Mouse (Mus musculus) limb, embryonic 13.5 days (tissue): ENCODE data around the gene Slc24a4. TPM values are rescaled to one million over a fixed set of nuclear protein-coding genes. Genes with fewer than 3 reads are reported as not detected.
A peak's percentile ranks its signal among the peaks of the same experiment; 100 is the strongest.

Experiments
- ATAC-seq: fragments of 200-750 bp; cut with Nextera tagmentation; 2 replicates; pipeline ENCODE4 v1.8.0; 2017; ENCODE audit warnings: low read depth, moderate number of reproducible peaks, moderate TSS enrichment; ENCODE audit not compliant: low FRiP score
- H3K27ac ChIP-seq: fragments of 300-500 bp; sonication (generic); 2 replicates; pipeline ENCODE4 v1.5.1; 2015; ENCODE audit warnings: inconsistent platforms, mild to moderate bottlenecking, moderate library complexity
- H3K27me3 ChIP-seq: fragments of 300-500 bp; sonication (generic); 2 replicates; pipeline ENCODE4 v1.6.1; 2015; ENCODE audit warnings: mild to moderate bottlenecking, inconsistent platforms
- H3K36me3 ChIP-seq: fragments of 300-500 bp; sonication (generic); 2 replicates; pipeline ENCODE4 v1.6.1; 2015; ENCODE audit warnings: inconsistent platforms, mild to moderate bottlenecking, moderate library complexity
- H3K4me1 ChIP-seq: fragments of 300-500 bp; sonication (generic); 2 replicates; pipeline ENCODE4 v1.6.1; 2015; ENCODE audit warnings: inconsistent platforms
- H3K4me2 ChIP-seq: fragments of 300-500 bp; sonication (generic); replicated peaks from 2 replicates; pipeline ENCODE4 v1.6.1; 2015; ENCODE audit warnings: inconsistent platforms, mild to moderate bottlenecking, moderate library complexity
- H3K4me3 ChIP-seq: fragments of 300-500 bp; sonication (generic); 2 replicates; pipeline ENCODE4 v1.5.1; 2015; ENCODE audit warnings: moderate library complexity, mild to moderate bottlenecking, inconsistent platforms
- H3K9ac ChIP-seq: fragments of 300-500 bp; sonication (generic); 2 replicates; pipeline ENCODE4 v1.6.1; 2015; ENCODE audit warnings: mild to moderate bottlenecking, inconsistent platforms
- H3K9me3 ChIP-seq: fragments of 300-500 bp; sonication (generic); 2 replicates; pipeline ENCODE4 v1.6.1; 2016; ENCODE audit warnings: inconsistent platforms
- WGBS: fragments of 180-500 bp; shearing (Covaris S2); methylation state at CpG from one replicate; pipeline ENCODE4 v1.1.7; 2015; 5-methylcytosine and 5-hydroxymethylcytosine counted together
- polyA plus RNA-seq: library from polyadenylated mRNA; unstranded; fragments of >200 nt; fragmentation: Nextera tagmentation; extraction: Ambion mirVana; gene quantifications from 2 replicates; pipeline ENCODE4 v1.2.1, GENCODE M21; 2015

Gene Slc24a4
- polyA plus RNA-seq, 1 experiment from 2014 or later, result 0.85 TPM

DNA sequence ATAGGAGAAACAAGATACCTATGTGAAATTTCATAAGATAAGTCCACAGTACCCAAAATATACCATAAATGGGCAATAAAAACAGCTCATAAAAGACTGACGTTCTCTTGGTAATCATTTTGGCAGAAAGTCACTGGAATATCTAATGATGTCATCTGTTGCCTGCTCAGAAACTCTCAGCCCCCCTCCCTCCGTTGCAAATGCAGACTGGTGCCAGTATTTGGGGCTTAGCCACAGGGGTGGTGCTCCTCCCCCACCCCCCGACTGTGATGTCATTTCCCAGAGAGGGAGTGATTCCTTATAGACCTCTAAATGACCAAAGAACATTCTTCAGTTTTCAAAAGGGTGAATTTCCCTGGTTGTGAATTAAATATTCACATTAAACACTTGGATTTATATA, 96.6 kb downstream of the Slc24a4 start:
- no peak overlapping the region for H3K4me2 ChIP-seq
- no peaks in the 10 kb centered on the region for H3K4me1 ChIP-seq
- 31% methylated on average over 3 of the region's 3 CpGs for WGBS
- no peaks in the 10 kb centered on the region for H3K9me3 ChIP-seq
- no peaks in the 10 kb centered on the region for H3K36me3 ChIP-seq
- 0 out of 2 replicates have a peak, but pooled peaks cover 3% of the 10 kb centered on the region for H3K27me3 ChIP-seq
- no peak; the same call in 1 of the 2 replicates for ATAC-seq
- H3K9ac ChIP-seq, result no peak overlapping the region
- H3K4me3 ChIP-seq, result no peak overlapping the region
- H3K27ac ChIP-seq, result no peak overlapping the region

DNA sequence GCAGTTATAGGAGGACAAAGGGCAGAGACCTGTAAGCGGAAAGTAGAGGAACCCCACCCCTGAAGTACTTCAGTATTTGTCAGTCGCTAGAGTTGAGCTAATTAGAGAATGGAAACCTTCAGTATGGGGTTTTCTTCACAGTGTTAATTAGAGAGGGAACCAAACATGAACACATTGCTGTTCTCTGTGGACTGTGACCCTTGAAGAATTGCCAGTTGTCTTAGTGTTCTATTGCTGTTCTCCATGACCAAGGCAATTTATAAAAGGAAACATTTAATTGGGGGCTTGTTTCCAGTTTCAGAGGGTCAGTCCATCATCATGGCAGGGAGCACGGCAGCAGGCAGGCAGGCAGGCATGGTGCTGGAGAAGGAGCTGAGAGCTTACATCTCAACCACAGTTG, 107.0 kb downstream of the Slc24a4 start:
- H3K4me1 ChIP-seq, result no peaks in the 10 kb centered on the region
- H3K4me2 ChIP-seq, result no peak overlapping the region
- ATAC-seq, result no peak
- 65% methylated on average over 3 of the region's 3 CpGs for WGBS
- no peak overlapping the region for H3K27ac ChIP-seq
- no peaks in the 10 kb centered on the region for H3K36me3 ChIP-seq
- H3K9ac ChIP-seq, result no peak overlapping the region
- no peaks in the 10 kb centered on the region for H3K27me3 ChIP-seq
- H3K9me3 ChIP-seq, result no peaks in the 10 kb centered on the region
- H3K4me3 ChIP-seq, result no peak overlapping the region

DNA sequence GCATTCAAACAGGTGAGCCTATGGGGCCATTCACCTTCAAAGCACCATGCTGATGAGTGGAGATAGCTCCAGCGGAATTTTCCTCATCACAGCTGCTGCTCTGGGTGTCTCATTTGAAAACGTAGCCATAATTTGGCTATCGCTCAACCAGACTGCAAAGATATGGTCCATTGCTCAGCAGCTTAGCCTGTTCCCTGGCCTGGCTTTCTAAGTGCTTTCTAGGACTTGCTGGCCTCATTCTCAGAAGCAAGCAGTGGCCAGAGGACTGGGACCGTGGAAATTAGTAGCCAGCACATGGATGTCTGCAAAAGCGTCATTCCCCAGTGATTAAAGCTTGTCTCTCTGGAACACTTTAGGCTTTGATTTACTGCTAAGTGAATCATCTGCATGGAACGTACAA, 107.8 kb downstream of the Slc24a4 start:
- Histone ChIP-seq H3K9ac (no peak overlapping the region), H3K27me3 (no peaks in the 10 kb centered on the region), H3K4me2 (no peak overlapping the region), H3K27ac (no peak overlapping the region), H3K9me3 (no peaks in the 10 kb centered on the region), H3K36me3 (no peaks in the 10 kb centered on the region), H3K4me3 (no peak overlapping the region), H3K4me1 (no peaks in the 10 kb centered on the region)
- no peak for ATAC-seq
- WGBS, result 79% methylated on average over 6 of the region's 6 CpGs

DNA sequence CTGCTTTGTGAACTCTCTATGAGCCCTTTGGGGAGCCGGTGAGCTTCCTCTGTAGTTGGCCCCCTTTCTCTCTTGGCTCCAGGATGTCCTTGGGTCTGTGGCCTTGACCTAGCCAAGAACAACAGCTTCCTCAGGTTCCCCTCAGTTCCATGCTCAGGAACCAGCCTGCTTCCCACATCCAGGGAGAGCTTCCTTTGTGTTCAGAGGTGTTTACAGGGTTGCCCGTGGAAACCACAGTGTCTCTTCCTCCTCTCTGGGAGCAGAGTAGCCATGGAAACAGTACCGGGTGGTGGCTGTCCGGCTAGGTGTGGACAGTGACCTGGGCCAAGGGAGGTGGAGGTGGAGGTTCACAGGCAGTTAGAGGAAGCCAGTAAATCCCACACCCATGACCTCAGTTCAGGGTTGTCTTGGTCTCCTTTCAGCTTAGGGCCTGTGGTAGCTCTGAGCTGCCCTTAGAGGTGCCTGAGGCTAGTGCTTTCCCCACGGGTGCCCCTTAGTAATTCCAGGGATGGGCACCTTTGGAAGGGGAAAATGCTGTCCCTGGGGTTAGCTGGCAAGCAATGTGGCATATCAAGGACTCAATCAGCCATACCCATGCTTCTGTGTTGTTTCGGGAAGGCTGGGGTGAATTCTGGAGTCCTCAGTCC, 113.7 kb downstream of the Slc24a4 start:
- Histone ChIP-seq H3K27ac (no peak overlapping the region), H3K4me2 (no peak overlapping the region), H3K27me3 (no peaks in the 10 kb centered on the region), H3K4me3 (no peak overlapping the region), H3K4me1 (peaks cover 6% of the 10 kb centered on the region; the same call in 1 of the 2 replicates), H3K9me3 (no peaks in the 10 kb centered on the region), H3K36me3 (no peaks in the 10 kb centered on the region), H3K9ac (no peak overlapping the region)
- 61% methylated on average over 6 of the region's 6 CpGs for WGBS
- no peak for ATAC-seq

GRCm38 (mm10) chr12:102243915-102244314, 115.4 kb downstream of the Slc24a4 start:
- Histone ChIP-seq H3K4me3 (no peak overlapping the region), H3K4me2 (no peak overlapping the region), H3K4me1 (peaks cover 6% of the 10 kb centered on the region; the same call in 1 of the 2 replicates), H3K36me3 (no peaks in the 10 kb centered on the region), H3K9me3 (no peaks in the 10 kb centered on the region), H3K27ac (no peak overlapping the region), H3K9ac (no peak overlapping the region), H3K27me3 (no peaks in the 10 kb centered on the region)
- peak; percentile 22; the same call in 1 of the 2 replicates for ATAC-seq
- 34% methylated on average over 1 of the region's 1 CpGs for WGBS

- Histone ChIP-seq H3K9me3 (no peaks in the 10 kb centered on the region), H3K4me2 (no peak overlapping the region), H3K9ac (no peak overlapping the region), H3K4me3 (no peak overlapping the region), H3K27me3 (no peaks in the 10 kb centered on the region), H3K36me3 (no peaks in the 10 kb centered on the region), H3K27ac (no peak overlapping the region), H3K4me1 (peaks cover 6% of the 10 kb centered on the region; the same call in 1 of the 2 replicates)
- no peak for ATAC-seq
- WGBS, result 96% methylated on average over 5 of the region's 5 CpGs
Observed at GRCm38 (mm10) chr12:102246226-102246625, 117.7 kb downstream of the Slc24a4 start.

DNA sequence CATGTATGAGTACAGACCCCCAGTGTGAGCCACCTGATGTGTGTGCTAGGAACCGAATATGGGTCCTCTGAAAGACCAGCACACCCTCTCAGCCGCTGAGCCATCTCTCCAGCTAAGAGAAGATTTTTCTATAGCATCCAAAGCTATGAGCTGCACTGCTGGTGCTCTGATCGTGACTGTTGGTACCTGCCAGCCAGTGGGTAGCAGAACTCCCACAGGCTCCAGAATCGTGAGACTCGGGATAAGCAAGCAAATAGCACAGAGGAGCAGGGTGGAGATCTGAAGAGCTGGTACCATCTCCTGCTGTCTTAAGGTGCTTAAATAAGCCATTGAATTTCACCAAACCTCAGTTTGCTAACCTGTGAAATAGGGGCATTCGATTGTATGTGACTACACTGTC, 119.6 kb downstream of the Slc24a4 start:
- ATAC-seq, result no peak
- H3K4me3 ChIP-seq, result no peak overlapping the region
- H3K27ac ChIP-seq, result no peak overlapping the region
- H3K4me1 ChIP-seq, result peaks cover 6% of the 10 kb centered on the region; the same call in 1 of the 2 replicates
- H3K36me3 ChIP-seq, result no peaks in the 10 kb centered on the region
- no peaks in the 10 kb centered on the region for H3K27me3 ChIP-seq
- H3K4me2 ChIP-seq, result no peak overlapping the region
- no peak overlapping the region for H3K9ac ChIP-seq
- 89% methylated on average over 6 of the region's 6 CpGs for WGBS
- H3K9me3 ChIP-seq, result no peaks in the 10 kb centered on the region

DNA sequence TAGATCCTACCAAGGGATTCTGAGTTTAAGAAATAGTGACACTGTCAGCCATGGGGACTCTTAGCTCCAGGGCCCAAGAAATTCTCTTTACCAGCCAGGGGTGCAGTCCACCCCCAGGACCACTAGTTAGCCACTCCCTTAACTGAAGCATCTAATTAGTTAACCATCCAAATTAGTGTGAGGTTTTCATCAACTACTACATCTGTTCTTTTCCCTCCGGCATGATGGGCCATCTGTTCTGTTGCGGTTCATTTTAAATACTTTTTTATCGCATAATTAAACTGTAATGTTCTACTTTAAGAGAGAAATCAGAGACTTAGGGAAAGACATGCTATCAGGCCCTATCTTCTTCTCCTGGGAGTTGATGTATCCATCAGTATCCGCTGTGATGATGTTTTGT, 121.8 kb downstream of the Slc24a4 start:
- H3K4me3 ChIP-seq, result no peak overlapping the region
- ATAC-seq, result no peak
- no peaks in the 10 kb centered on the region for H3K36me3 ChIP-seq
- no peaks in the 10 kb centered on the region for H3K27me3 ChIP-seq
- no peak overlapping the region for H3K4me2 ChIP-seq
- H3K27ac ChIP-seq, result no peak overlapping the region
- H3K9ac ChIP-seq, result no peak overlapping the region
- no peaks in the 10 kb centered on the region for H3K4me1 ChIP-seq
- H3K9me3 ChIP-seq, result no peaks in the 10 kb centered on the region
- 80% methylated on average over 4 of the region's 4 CpGs for WGBS

GRCm38 (mm10) chr12:102251070-102251469, 122.5 kb downstream of the Slc24a4 start:
- Histone ChIP-seq H3K36me3 (no peaks in the 10 kb centered on the region), H3K27ac (no peak overlapping the region), H3K4me1 (no peaks in the 10 kb centered on the region), H3K9me3 (no peaks in the 10 kb centered on the region), H3K9ac (no peak overlapping the region), H3K4me3 (no peak overlapping the region), H3K4me2 (no peak overlapping the region), H3K27me3 (no peaks in the 10 kb centered on the region)
- no peak for ATAC-seq
- 89% methylated on average over 3 of the region's 3 CpGs for WGBS

- Histone ChIP-seq H3K9ac (no peak overlapping the region), H3K36me3 (no peaks in the 10 kb centered on the region), H3K4me3 (no peak overlapping the region), H3K27me3 (no peaks in the 10 kb centered on the region), H3K27ac (no peak overlapping the region), H3K4me2 (no peak overlapping the region), H3K4me1 (no peaks in the 10 kb centered on the region), H3K9me3 (no peaks in the 10 kb centered on the region)
- ATAC-seq, result no peak
- WGBS, result 72% methylated on average over 3 of the region's 3 CpGs
Observed at GRCm38 (mm10) chr12:102251985-102252384, 123.5 kb downstream of the Slc24a4 start.

- no peak overlapping the region for H3K27ac ChIP-seq
- no peak overlapping the region for H3K4me2 ChIP-seq
- 53% methylated on average over 1 of the region's 1 CpGs for WGBS
- no peaks in the 10 kb centered on the region for H3K27me3 ChIP-seq
- H3K9me3 ChIP-seq, result no peaks in the 10 kb centered on the region
- H3K36me3 ChIP-seq, result no peaks in the 10 kb centered on the region
- H3K9ac ChIP-seq, result no peak overlapping the region
- H3K4me3 ChIP-seq, result no peak overlapping the region
- ATAC-seq, result no peak
- no peaks in the 10 kb centered on the region for H3K4me1 ChIP-seq
Observed at GRCm38 (mm10) chr12:102252525-102252924, 124.0 kb downstream of the Slc24a4 start.

DNA sequence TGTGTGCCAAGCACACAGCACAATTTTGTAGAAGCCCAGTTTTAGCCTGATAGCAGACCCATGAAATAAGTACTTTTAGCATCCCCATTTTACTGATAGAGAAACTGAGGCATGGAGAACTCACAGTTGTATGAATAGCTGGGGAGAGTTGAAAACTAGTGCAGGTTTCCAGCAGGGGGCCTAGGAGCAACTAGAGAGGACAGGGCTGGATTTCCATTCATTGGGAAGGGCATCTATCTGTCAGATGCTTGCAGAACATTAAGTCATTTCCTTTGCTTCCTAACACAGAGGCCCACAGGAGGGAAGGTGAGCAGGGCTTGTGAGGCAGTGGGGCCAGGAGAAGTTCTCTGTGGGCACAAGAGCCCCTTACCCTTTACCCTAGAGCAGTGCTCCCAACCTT, 126.5 kb downstream of the Slc24a4 start:
- no peak overlapping the region for H3K27ac ChIP-seq
- no peak for ATAC-seq
- no peaks in the 10 kb centered on the region for H3K9me3 ChIP-seq
- H3K4me3 ChIP-seq, result no peak overlapping the region
- no peak overlapping the region for H3K4me2 ChIP-seq
- H3K27me3 ChIP-seq, result no peaks in the 10 kb centered on the region
- H3K36me3 ChIP-seq, result no peaks in the 10 kb centered on the region
- no peak overlapping the region for H3K9ac ChIP-seq
- no peaks in the 10 kb centered on the region for H3K4me1 ChIP-seq

- Histone ChIP-seq H3K36me3 (no peaks in the 10 kb centered on the region), H3K4me2 (no peak overlapping the region), H3K9me3 (no peaks in the 10 kb centered on the region), H3K4me3 (no peak overlapping the region), H3K27me3 (no peaks in the 10 kb centered on the region), H3K4me1 (peaks cover 34% of the 10 kb centered on the region), H3K9ac (no peak overlapping the region), H3K27ac (no peak overlapping the region)
- WGBS, result 79% methylated on average over 3 of the region's 3 CpGs
- no peak for ATAC-seq
Observed at GRCm38 (mm10) chr12:102258522-102259112, 130.1 kb downstream of the Slc24a4 start.
